Mouse (Mus musculus) liver, adult 2 months (tissue): Measurements from ENCODE around the gene Gm17728.

ENCODE experiments used
- CTCF ChIP-seq: fragments of 200-500 bp; IDR thresholded peaks from 2 replicates; pipeline ENCODE4 v1.5.1; 2011; ENCODE audit warnings: low read depth, low read length, control low read depth
- POLR2A ChIP-seq: fragments of 200-500 bp; IDR thresholded peaks from 2 replicates; pipeline ENCODE4 v1.6.1; 2011; ENCODE audit warnings: low read length, control low read depth; ENCODE audit not compliant: insufficient read depth; ENCODE audit errors: extremely low read depth

- TF ChIP-seq POLR2A = no peak
- no peak for TF ChIP-seq CTCF
Observed at GRCm38 (mm10) chr17:9456406-9456805, 34.5 kb downstream of the Gm17728 start.
